Mouse (Mus musculus) liver, embryonic 14.5 days (tissue): Measurements from ENCODE around the gene Cacnb2. TPM values are rescaled to one million over a fixed set of nuclear protein-coding genes. Genes with fewer than 3 reads are reported as not detected.

Experiments used
- ATAC-seq: fragments of 200-750 bp; cut with Nextera tagmentation; 2 replicates; pipeline ENCODE4 v1.8.0; 2017; ENCODE audit warnings: moderate number of reproducible peaks, mild to moderate bottlenecking, moderate library complexity; ENCODE audit not compliant: insufficient read depth
- DNase-seq, 3 experiments: peaks; one replicate each; pipeline ENCODE4 v3.0.0-alpha.2; 2012 to 2013; ENCODE audit warnings: low read depth in 3 of 3, low spot score in 3 of 3
- H3K27ac ChIP-seq: fragments of 300-500 bp; sonication (generic); 2 replicates; pipeline ENCODE4 v1.5.1; 2014; ENCODE audit warnings: moderate library complexity, mild to moderate bottlenecking, control low read depth, inconsistent platforms
- H3K27me3 ChIP-seq: fragments of 300-500 bp; sonication (generic); 2 replicates; pipeline ENCODE4 v1.6.1; 2014; ENCODE audit warnings: mild to moderate bottlenecking, low read length, moderate library complexity; ENCODE audit not compliant: control insufficient read depth, insufficient read depth
- H3K36me3 ChIP-seq: fragments of 300-500 bp; sonication (generic); replicated peaks from 2 replicates; pipeline ENCODE4 v1.6.1; 2014; ENCODE audit warnings: low read depth; ENCODE audit not compliant: control insufficient read depth, insufficient read depth
- H3K4me1 ChIP-seq, 2 experiments: fragments of 200-500 bp in 1 of 2; fragments of 300-500 bp in 1 of 2; sonication (generic) in 1 of 2; replicated peaks; 2 replicates each; pipeline ENCODE4 v1.6.1; 2012 to 2014; ENCODE audit warnings: antibody characterized with exemption in 1 of 2, inconsistent platforms in 1 of 2, low read length in 1 of 2; ENCODE audit not compliant: control insufficient read depth in 2 of 2, insufficient read depth in 2 of 2
- H3K4me2 ChIP-seq: fragments of 300-500 bp; sonication (generic); 2 replicates; pipeline ENCODE4 v1.6.1; 2014; ENCODE audit warnings: low read depth, mild to moderate bottlenecking, control low read depth, moderate library complexity
- H3K4me3 ChIP-seq, 2 experiments: fragments of 200-500 bp in 1 of 2; fragments of 300-500 bp in 1 of 2; sonication (generic) in 1 of 2; 2 replicates each; pipeline ENCODE4 v1.5.1; 2012 to 2014; ENCODE audit warnings: low read depth in 2 of 2, low read length in 2 of 2, mild to moderate bottlenecking in 2 of 2, control low read depth in 1 of 2, inconsistent platforms in 1 of 2, moderate library complexity in 1 of 2; ENCODE audit not compliant: insufficient read depth in 1 of 2
- H3K9ac ChIP-seq: fragments of 300-500 bp; sonication (generic); replicated peaks from 2 replicates; pipeline ENCODE4 v1.6.1; 2014; ENCODE audit warnings: mild to moderate bottlenecking, control low read depth, moderate library complexity
- H3K9me3 ChIP-seq: fragments of 300-500 bp; sonication (generic); 2 replicates; pipeline ENCODE4 v1.6.1; 2016; ENCODE audit warnings: low read length, mixed read lengths; ENCODE audit not compliant: control insufficient read depth
- CTCF ChIP-seq: IDR thresholded peaks from 2 replicates; pipeline ENCODE4 v1.5.1; 2016; ENCODE audit warnings: antibody characterized with exemption, low read depth, control low read depth
- EP300 ChIP-seq: IDR thresholded peaks from 2 replicates; pipeline ENCODE4 v1.6.1; 2016; ENCODE audit warnings: antibody characterized with exemption, low read depth
- WGBS: fragments of 180-500 bp; shearing (Covaris S2); extraction: QIAGEN DNeasy Blood & Tissue Kit; methylation state at CpG from one replicate; pipeline ENCODE4 v1.1.7; 2014; ENCODE audit not compliant: insufficient replicate concordance; 5-methylcytosine and 5-hydroxymethylcytosine counted together
- polyA plus RNA-seq, 2 experiments: library from polyadenylated mRNA; depleted of rRNA in 1 of 2; stranded (reverse) in 1 of 2; unstranded in 1 of 2; fragments of >200 nt; fragmentation: Nextera tagmentation in 1 of 2; extraction: Ambion mirVana in 1 of 2; gene quantifications; 2 replicates each; pipeline versions ENCODE4 v1.2.1 to v1.2.3; 2012 to 2014

Gene Cacnb2
- polyA plus RNA-seq, 2 experiments: 0.04 to 0.37 TPM

- H3K9me3 ChIP-seq: no peaks in the 10 kb centered on the region
- no peak for ATAC-seq
These were observed 258.7 kb downstream of the Cacnb2 start for GRCm38 (mm10) chr2:14861613-14862012.

GRCm38 (mm10) chr2:14862981-14863380 lies 260.1 kb downstream of the Cacnb2 start:
- Histone ChIP-seq H3K36me3 (no peaks in the 10 kb centered on the region), H3K27me3 (no peaks in the 10 kb centered on the region), H3K27ac (no peak overlapping the region), H3K4me1 (no peaks in the 10 kb centered on the region), H3K9ac (no peak overlapping the region), H3K4me2 (no peak overlapping the region), H3K4me3 (no peak overlapping the region), H3K9me3 (no peaks in the 10 kb centered on the region)
- TF ChIP-seq CTCF (no peak), EP300 (no peak)
- ATAC-seq: no peak
- 32% methylated on average over 1 of the region's 1 CpGs for WGBS
- DNase-seq: no peak

More at GRCm38 (mm10) chr2:14861613-14862012, 258.7 kb downstream of the Cacnb2 start:
- WGBS: 40% methylated on average over 2 of the region's 2 CpGs
- Histone ChIP-seq H3K4me2 (no peak overlapping the region), H3K4me1 (no peaks in the 10 kb centered on the region), H3K27ac (no peak overlapping the region), H3K9ac (no peak overlapping the region), H3K36me3 (no peaks in the 10 kb centered on the region), H3K27me3 (no peaks in the 10 kb centered on the region), H3K4me3 (no peak overlapping the region)
- TF ChIP-seq CTCF: no peak
- TF ChIP-seq EP300: no peak
- no peak for DNase-seq

- no peaks in the 10 kb centered on the region for H3K36me3 ChIP-seq
- no peaks in the 10 kb centered on the region for H3K9me3 ChIP-seq
- H3K9ac ChIP-seq: no peak overlapping the region
- H3K27me3 ChIP-seq: no peaks in the 10 kb centered on the region
- 67% methylated on average over 1 of the region's 1 CpGs for WGBS
- DNase-seq (no peak), ATAC-seq (no peak)
- no peak overlapping the region for H3K4me2 ChIP-seq
- no peak overlapping the region for H3K27ac ChIP-seq
- no peaks in the 10 kb centered on the region for H3K4me1 ChIP-seq
- no peak overlapping the region for H3K4me3 ChIP-seq
- TF ChIP-seq CTCF: no peak
- no peak for TF ChIP-seq EP300
These were observed 270.2 kb downstream of the Cacnb2 start for GRCm38 (mm10) chr2:14873116-14873515.

GRCm38 (mm10) chr2:14873701-14874181 lies 270.9 kb downstream of the Cacnb2 start:
- Histone ChIP-seq H3K9ac (no peak overlapping the region), H3K36me3 (no peaks in the 10 kb centered on the region), H3K4me2 (no peak overlapping the region), H3K9me3 (no peaks in the 10 kb centered on the region), H3K27ac (no peak overlapping the region), H3K4me1 (no peaks in the 10 kb centered on the region), H3K4me3 (no peak overlapping the region), H3K27me3 (no peaks in the 10 kb centered on the region)
- ATAC-seq (no peak), DNase-seq (no peak)
- WGBS: 43% methylated on average over 15 of the region's 15 CpGs
- no peak for TF ChIP-seq EP300
- TF ChIP-seq CTCF: no peak

- TF ChIP-seq CTCF (no peak), EP300 (no peak)
- WGBS: 60% methylated on average over 13 of the region's 13 CpGs
These were observed 271.6 kb downstream of the Cacnb2 start for GRCm38 (mm10) chr2:14874281-14875037.

More at GRCm38 (mm10) chr2:14874281-14875037, 271.6 kb downstream of the Cacnb2 start:
- H3K27ac ChIP-seq: no peak overlapping the region
- no peak overlapping the region for H3K4me2 ChIP-seq
- ATAC-seq: no peak
- DNase-seq: no peak
- H3K27me3 ChIP-seq: no peaks in the 10 kb centered on the region
- no peaks in the 10 kb centered on the region for H3K36me3 ChIP-seq
- no peaks in the 10 kb centered on the region for H3K9me3 ChIP-seq
- no peak overlapping the region for H3K9ac ChIP-seq
- no peak overlapping the region for H3K4me3 ChIP-seq
- no peaks in the 10 kb centered on the region for H3K4me1 ChIP-seq
